Mouse (Mus musculus): ENCODE measurements around the gene Ptov1. TPM values are rescaled to one million over a fixed set of nuclear protein-coding genes. Genes with fewer than 3 reads are reported as not detected.

Gene Ptov1
- 430 and 454 TPM in 2 replicates for polyA plus RNA-seq (2014; fragmentation: Nextera tagmentation; extraction: Ambion mirVana)

GRCm38 (mm10) chr7:44869697-44870528, at the start of gene Ptov1:
Gene Ptov1, minus strand, starts transcription at chr7:44869788.
- H3K9ac ChIP-seq, result peak within 1 kb of the TSS; percentile 100
- WGBS, result 10% methylated on average over 29 of the region's 29 CpGs
- no peaks in the 10 kb centered on the region for H3K27me3 ChIP-seq (ENCODE audit: control insufficient read depth, insufficient read depth, low read length)
- peak; percentile 92 for DNase-seq (ENCODE audit: low spot score)
- ATAC-seq (ENCODE audit: low FRiP score), result peak; percentile 95
- no peaks in the 10 kb centered on the region for H3K9me3 ChIP-seq (ENCODE audit: control insufficient read depth, low read length)
- peaks cover 37% of the 10 kb centered on the region for H3K4me1 ChIP-seq (replicated peaks; ENCODE audit: control insufficient read depth, insufficient read depth, low read length)
- peak within 1 kb of the TSS; percentile 100 for H3K27ac ChIP-seq
- H3K4me2 ChIP-seq (replicated peaks), result peak within 1 kb of the TSS; percentile 89
- peaks cover 21% of the 10 kb centered on the region for H3K36me3 ChIP-seq (replicated peaks; ENCODE audit: control insufficient read depth, insufficient read depth)
- H3K4me3 ChIP-seq (replicated peaks; ENCODE audit: low read length), result peak within 1 kb of the TSS; percentile 96

GRCm38 (mm10) chr7:44919127-44919526, 49.5 kb upstream of the Ptov1 start:
- peaks cover 64% of the 10 kb centered on the region for H3K36me3 ChIP-seq (replicated peaks; ENCODE audit: control insufficient read depth, insufficient read depth)
- ATAC-seq (ENCODE audit: low FRiP score) (no peak), DNase-seq (ENCODE audit: low spot score) (no peak)
- no peak overlapping the region for H3K4me2 ChIP-seq (replicated peaks)
- no peaks in the 10 kb centered on the region for H3K9me3 ChIP-seq (ENCODE audit: control insufficient read depth, low read length)
- H3K4me3 ChIP-seq (replicated peaks; ENCODE audit: low read length), result no peak overlapping the region
- no peak overlapping the region for H3K9ac ChIP-seq
- 94% methylated on average over 5 of the region's 5 CpGs for WGBS
- H3K27me3 ChIP-seq (ENCODE audit: control insufficient read depth, insufficient read depth, low read length), result no peaks in the 10 kb centered on the region
- H3K4me1 ChIP-seq (replicated peaks; ENCODE audit: control insufficient read depth, insufficient read depth, low read length), result no peaks in the 10 kb centered on the region
- no peak overlapping the region for H3K27ac ChIP-seq

- WGBS, result 89% methylated on average over 3 of the region's 3 CpGs
- Histone ChIP-seq H3K4me3 (replicated peaks; ENCODE audit: low read length) (no peak overlapping the region), H3K27me3 (ENCODE audit: control insufficient read depth, insufficient read depth, low read length) (no peaks in the 10 kb centered on the region), H3K4me2 (replicated peaks) (no peak overlapping the region), H3K9me3 (ENCODE audit: control insufficient read depth, low read length) (no peaks in the 10 kb centered on the region), H3K27ac (no peak overlapping the region), H3K36me3 (replicated peaks; ENCODE audit: control insufficient read depth, insufficient read depth) (peaks cover 64% of the 10 kb centered on the region), H3K9ac (no peak overlapping the region), H3K4me1 (replicated peaks; ENCODE audit: control insufficient read depth, insufficient read depth, low read length) (no peaks in the 10 kb centered on the region)
- ATAC-seq (ENCODE audit: low FRiP score) (no peak), DNase-seq (ENCODE audit: low spot score) (no peak)
Measured at GRCm38 (mm10) chr7:44918219-44918618, 48.6 kb upstream of the Ptov1 start.

GRCm38 (mm10) chr7:44916881-44917280, 47.3 kb upstream of the Ptov1 start:
- DNase-seq (ENCODE audit: low spot score) (no peak), ATAC-seq (ENCODE audit: low FRiP score) (peak; percentile 47; the same call in 1 of the 2 replicates)
- Histone ChIP-seq H3K4me3 (replicated peaks; ENCODE audit: low read length) (no peak overlapping the region), H3K36me3 (replicated peaks; ENCODE audit: control insufficient read depth, insufficient read depth) (peaks cover 64% of the 10 kb centered on the region), H3K9ac (no peak overlapping the region), H3K9me3 (ENCODE audit: control insufficient read depth, low read length) (no peaks in the 10 kb centered on the region), H3K4me1 (replicated peaks; ENCODE audit: control insufficient read depth, insufficient read depth, low read length) (no peaks in the 10 kb centered on the region), H3K4me2 (replicated peaks) (no peak overlapping the region), H3K27me3 (ENCODE audit: control insufficient read depth, insufficient read depth, low read length) (no peaks in the 10 kb centered on the region), H3K27ac (no peak overlapping the region)
- 94% methylated on average over 4 of the region's 4 CpGs for WGBS

GRCm38 (mm10) chr7:44916191-44916590, 46.6 kb upstream of the Ptov1 start:
- peaks cover 65% of the 10 kb centered on the region for H3K36me3 ChIP-seq (replicated peaks; ENCODE audit: control insufficient read depth, insufficient read depth)
- no peaks in the 10 kb centered on the region for H3K27me3 ChIP-seq (ENCODE audit: control insufficient read depth, insufficient read depth, low read length)
- ATAC-seq (ENCODE audit: low FRiP score) (no peak), DNase-seq (ENCODE audit: low spot score) (no peak)
- no peaks in the 10 kb centered on the region for H3K4me1 ChIP-seq (replicated peaks; ENCODE audit: control insufficient read depth, insufficient read depth, low read length)
- 89% methylated on average over 6 of the region's 6 CpGs for WGBS
- no peak overlapping the region for H3K27ac ChIP-seq
- H3K9me3 ChIP-seq (ENCODE audit: control insufficient read depth, low read length), result no peaks in the 10 kb centered on the region
- H3K4me3 ChIP-seq (replicated peaks; ENCODE audit: low read length), result no peak overlapping the region
- no peak overlapping the region for H3K9ac ChIP-seq
- no peak overlapping the region for H3K4me2 ChIP-seq (replicated peaks)

- H3K9ac ChIP-seq, result no peak overlapping the region
- peaks cover 71% of the 10 kb centered on the region for H3K36me3 ChIP-seq (replicated peaks; ENCODE audit: control insufficient read depth, insufficient read depth)
- no peaks in the 10 kb centered on the region for H3K27me3 ChIP-seq (ENCODE audit: control insufficient read depth, insufficient read depth, low read length)
- H3K9me3 ChIP-seq (ENCODE audit: control insufficient read depth, low read length), result no peaks in the 10 kb centered on the region
- ATAC-seq (ENCODE audit: low FRiP score) (no peak), DNase-seq (ENCODE audit: low spot score) (no peak)
- WGBS, result 94% methylated on average over 9 of the region's 9 CpGs
- H3K27ac ChIP-seq, result no peak overlapping the region
- H3K4me3 ChIP-seq (replicated peaks; ENCODE audit: low read length), result no peak overlapping the region
- H3K4me1 ChIP-seq (replicated peaks; ENCODE audit: control insufficient read depth, insufficient read depth, low read length), result no peaks in the 10 kb centered on the region
- H3K4me2 ChIP-seq (replicated peaks), result no peak overlapping the region
Measured at GRCm38 (mm10) chr7:44915314-44915713, 45.7 kb upstream of the Ptov1 start.

- H3K4me1 ChIP-seq (replicated peaks; ENCODE audit: control insufficient read depth, insufficient read depth, low read length), result no peaks in the 10 kb centered on the region
- 92% methylated on average over 2 of the region's 2 CpGs for WGBS
- peaks cover 71% of the 10 kb centered on the region for H3K36me3 ChIP-seq (replicated peaks; ENCODE audit: control insufficient read depth, insufficient read depth)
- H3K27ac ChIP-seq, result no peak overlapping the region
- no peaks in the 10 kb centered on the region for H3K9me3 ChIP-seq (ENCODE audit: control insufficient read depth, low read length)
- no peaks in the 10 kb centered on the region for H3K27me3 ChIP-seq (ENCODE audit: control insufficient read depth, insufficient read depth, low read length)
- no peak overlapping the region for H3K4me2 ChIP-seq (replicated peaks)
- DNase-seq (ENCODE audit: low spot score) (no peak), ATAC-seq (ENCODE audit: low FRiP score) (no peak)
- H3K9ac ChIP-seq, result no peak overlapping the region
- H3K4me3 ChIP-seq (replicated peaks; ENCODE audit: low read length), result no peak overlapping the region
Measured at GRCm38 (mm10) chr7:44914396-44914795, 44.8 kb upstream of the Ptov1 start.

- Histone ChIP-seq H3K9me3 (ENCODE audit: control insufficient read depth, low read length) (no peaks in the 10 kb centered on the region), H3K27me3 (ENCODE audit: control insufficient read depth, insufficient read depth, low read length) (no peaks in the 10 kb centered on the region), H3K36me3 (replicated peaks; ENCODE audit: control insufficient read depth, insufficient read depth) (peaks cover 98% of the 10 kb centered on the region), H3K9ac (no peak overlapping the region), H3K27ac (no peak overlapping the region), H3K4me1 (replicated peaks; ENCODE audit: control insufficient read depth, insufficient read depth, low read length) (no peaks in the 10 kb centered on the region), H3K4me3 (replicated peaks; ENCODE audit: low read length) (no peak overlapping the region), H3K4me2 (replicated peaks) (no peak overlapping the region)
- DNase-seq (ENCODE audit: low spot score) (no peak), ATAC-seq (ENCODE audit: low FRiP score) (no peak)
- 92% methylated on average over 15 of the region's 15 CpGs for WGBS
Measured at GRCm38 (mm10) chr7:44908706-44909476, 39.3 kb upstream of the Ptov1 start.

- no peak for ATAC-seq (ENCODE audit: low FRiP score)
- Histone ChIP-seq H3K27me3 (ENCODE audit: control insufficient read depth, insufficient read depth, low read length) (no peaks in the 10 kb centered on the region), H3K36me3 (replicated peaks; ENCODE audit: control insufficient read depth, insufficient read depth) (peaks cover 99% of the 10 kb centered on the region), H3K27ac (no peak overlapping the region), H3K4me3 (replicated peaks; ENCODE audit: low read length) (no peak overlapping the region), H3K4me1 (replicated peaks; ENCODE audit: control insufficient read depth, insufficient read depth, low read length) (peaks cover 7% of the 10 kb centered on the region; the same call in 1 of the 2 replicates), H3K9me3 (ENCODE audit: control insufficient read depth, low read length) (no peaks in the 10 kb centered on the region), H3K9ac (no peak overlapping the region), H3K4me2 (replicated peaks) (no peak overlapping the region)
- DNase-seq (ENCODE audit: low spot score), result no peak
- 91% methylated on average over 20 of the region's 20 CpGs for WGBS
Measured at GRCm38 (mm10) chr7:44905430-44905829, 35.8 kb upstream of the Ptov1 start.
